Mouse (Mus musculus) liver, adult 2 months (tissue): Measurements from ENCODE around the gene Atp6v1g2.

ENCODE experiments used
- CTCF ChIP-seq: fragments of 200-500 bp; IDR thresholded peaks from 2 replicates; pipeline ENCODE4 v1.5.1; 2011; ENCODE audit warnings: low read depth, low read length, control low read depth
- POLR2A ChIP-seq: fragments of 200-500 bp; IDR thresholded peaks from 2 replicates; pipeline ENCODE4 v1.6.1; 2011; ENCODE audit warnings: low read length, control low read depth; ENCODE audit not compliant: insufficient read depth; ENCODE audit errors: extremely low read depth

DNA sequence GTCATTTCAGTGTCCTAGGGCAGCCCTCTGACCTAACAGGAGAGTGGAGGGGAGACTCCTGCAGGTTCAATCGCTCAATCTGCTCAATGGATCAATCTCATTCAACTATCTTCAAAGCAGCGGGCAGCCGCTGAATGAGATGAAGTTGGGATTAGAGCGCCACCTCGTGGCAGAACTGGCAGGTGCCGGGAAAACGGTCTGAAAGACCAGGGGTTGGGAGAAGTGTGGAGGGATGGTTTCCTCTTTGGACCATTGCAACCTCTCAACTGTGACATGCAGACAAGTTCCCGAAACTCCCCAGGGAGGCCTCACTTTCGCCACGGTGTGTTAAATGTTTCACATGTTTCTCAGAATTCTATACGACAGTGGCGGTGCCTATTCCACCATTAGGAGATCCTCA lies 1.4 kb upstream of the Atp6v1g2 start:
- TF ChIP-seq CTCF: peak; percentile 95
- TF ChIP-seq POLR2A: no peak
